Mouse (Mus musculus) right cerebral cortex, adult 18-20 months (tissue): ENCODE data around the gene Ddx25.
A peak's percentile ranks its signal among the peaks of the same experiment; 100 is the strongest.

Experiments used
- DNase-seq: peaks from one replicate; pipeline ENCODE4 v3.0.0; 2022; ENCODE audit warnings: mixed read lengths

The Ddx25 gene

GRCm38 (mm10) chr9:35541024-35541423 is 17.3 kb downstream of the Ddx25 start:
- no peak for DNase-seq

GRCm38 (mm10) chr9:35539001-35539750 is 19.2 kb downstream of the Ddx25 start:
- no peak for DNase-seq

- no peak for DNase-seq
Observed at GRCm38 (mm10) chr9:35535876-35536275, 22.5 kb downstream of the Ddx25 start.

- DNase-seq = peak; percentile 40
Observed at GRCm38 (mm10) chr9:35535110-35535509, 23.2 kb downstream of the Ddx25 start.

- DNase-seq = no peak
Observed at GRCm38 (mm10) chr9:35533266-35533665, 25.1 kb downstream of the Ddx25 start.

GRCm38 (mm10) chr9:35529796-35530195 is 28.5 kb downstream of the Ddx25 start:
- DNase-seq = no peak

- DNase-seq = no peak
Observed at GRCm38 (mm10) chr9:35529141-35529540, 29.2 kb downstream of the Ddx25 start.

- peak; percentile 85 for DNase-seq
Observed at GRCm38 (mm10) chr9:35523941-35524411, 34.4 kb downstream of the Ddx25 start.

- peak; percentile 71 for DNase-seq
Observed at GRCm38 (mm10) chr9:35523541-35523940, 34.8 kb downstream of the Ddx25 start.

GRCm38 (mm10) chr9:35522821-35523515 is 35.4 kb downstream of the Ddx25 start:
- DNase-seq = no peak

- no peak for DNase-seq
Observed at GRCm38 (mm10) chr9:35522241-35522640, 36.1 kb downstream of the Ddx25 start.

- no peak for DNase-seq
Observed at GRCm38 (mm10) chr9:35520631-35521348, 37.5 kb downstream of the Ddx25 start.

- DNase-seq = no peak
Observed at GRCm38 (mm10) chr9:35518169-35518568, 40.2 kb downstream of the Ddx25 start, which contains the start of gene Gm1113. Gm1113 (minus strand) TSS chr9:35518269.

GRCm38 (mm10) chr9:35516711-35517110 is 41.6 kb downstream of the Ddx25 start:
- no peak for DNase-seq

- DNase-seq = no peak
Observed at GRCm38 (mm10) chr9:35516182-35516581, 42.1 kb downstream of the Ddx25 start.

- no peak for DNase-seq
Observed at GRCm38 (mm10) chr9:35513900-35514299, 44.4 kb downstream of the Ddx25 start.

- DNase-seq = peak; percentile 18
Observed at GRCm38 (mm10) chr9:35508234-35508633, 50.1 kb downstream of the Ddx25 start.

GRCm38 (mm10) chr9:35502361-35503000 is 55.8 kb downstream of the Ddx25 start:
- no peak for DNase-seq

GRCm38 (mm10) chr9:35499946-35500345 is 58.4 kb downstream of the Ddx25 start:
- DNase-seq = no peak

GRCm38 (mm10) chr9:35495471-35495870 is 62.9 kb downstream of the Ddx25 start:
- DNase-seq = no peak

GRCm38 (mm10) chr9:35494937-35495336 is 63.4 kb downstream of the Ddx25 start:
- DNase-seq = no peak

- DNase-seq = no peak
Observed at GRCm38 (mm10) chr9:35493733-35494092, 64.6 kb downstream of the Ddx25 start.
